Mouse (Mus musculus) gastrocnemius, postnatal 36 days (tissue): ENCODE data around the gene Gadd45g. TPM values are rescaled to one million over a fixed set of nuclear protein-coding genes. Genes with fewer than 3 reads are reported as not detected.
A peak's percentile ranks its signal among the peaks of the same experiment; 100 is the strongest.

Source experiments
- DNase-seq, 2 experiments: peaks; one replicate each; pipeline ENCODE4 v3.0.0; 2022
- intact Hi-C: fragments of 180-260 bp; cut with DNase I; formaldehyde crosslinking; loops from one replicate; pipeline ENCODE4 v1.15.1; 2025
- total RNA-seq, 2 experiments: library from RNA; stranded (reverse); gene quantifications; 2 replicates each; pipeline ENCODE4 v1.2.3; 2021

The Gadd45g gene
- total RNA-seq, 2 experiments from 2014 or later = 8.0 to 58.7 TPM

DNA sequence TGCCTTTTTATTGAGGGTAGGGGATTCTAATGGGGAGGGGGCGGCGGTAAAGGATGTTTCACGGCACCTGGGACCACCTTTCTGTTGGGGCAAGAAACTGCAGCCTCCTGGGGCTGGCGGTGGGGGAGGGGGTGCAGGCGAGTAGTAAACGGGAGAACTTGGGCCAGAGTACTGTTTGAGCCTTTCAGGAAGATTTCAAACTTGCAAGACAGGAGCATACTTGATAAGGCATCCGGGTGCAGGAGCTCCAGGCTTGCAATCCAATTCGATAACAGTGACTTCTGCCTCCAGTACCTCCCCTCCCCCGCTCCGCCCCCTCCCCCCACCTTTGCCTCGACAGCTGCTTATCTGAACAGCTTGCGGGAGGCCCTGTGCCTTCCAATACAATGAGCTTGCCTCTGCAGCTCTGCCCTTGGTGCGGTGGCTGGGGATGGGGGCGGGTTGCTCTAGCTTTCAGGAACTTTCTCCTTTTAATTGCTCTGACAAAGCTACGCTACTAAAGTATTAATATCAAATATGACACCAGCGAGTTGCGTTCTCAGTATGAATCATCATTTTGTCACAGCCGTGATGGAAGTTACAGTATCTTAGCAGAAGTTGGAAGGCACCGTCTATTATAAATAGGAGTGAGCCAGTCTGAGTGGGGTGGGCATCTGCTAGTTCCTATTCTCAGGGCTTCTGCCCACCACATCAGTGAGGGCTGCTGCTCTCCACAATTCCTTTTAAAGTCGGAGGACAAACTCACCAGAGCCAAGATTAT, 2.2 kb downstream of the Gadd45g start:
- DNase-seq = peak in 1 of 2 experiments; percentile 37
- intact Hi-C loops = loop anchor here (2.0 to 5.0 kb wide), 3 partner anchors 20 to 229 kb away; no protein-coding TSS in a partner anchor

DNA sequence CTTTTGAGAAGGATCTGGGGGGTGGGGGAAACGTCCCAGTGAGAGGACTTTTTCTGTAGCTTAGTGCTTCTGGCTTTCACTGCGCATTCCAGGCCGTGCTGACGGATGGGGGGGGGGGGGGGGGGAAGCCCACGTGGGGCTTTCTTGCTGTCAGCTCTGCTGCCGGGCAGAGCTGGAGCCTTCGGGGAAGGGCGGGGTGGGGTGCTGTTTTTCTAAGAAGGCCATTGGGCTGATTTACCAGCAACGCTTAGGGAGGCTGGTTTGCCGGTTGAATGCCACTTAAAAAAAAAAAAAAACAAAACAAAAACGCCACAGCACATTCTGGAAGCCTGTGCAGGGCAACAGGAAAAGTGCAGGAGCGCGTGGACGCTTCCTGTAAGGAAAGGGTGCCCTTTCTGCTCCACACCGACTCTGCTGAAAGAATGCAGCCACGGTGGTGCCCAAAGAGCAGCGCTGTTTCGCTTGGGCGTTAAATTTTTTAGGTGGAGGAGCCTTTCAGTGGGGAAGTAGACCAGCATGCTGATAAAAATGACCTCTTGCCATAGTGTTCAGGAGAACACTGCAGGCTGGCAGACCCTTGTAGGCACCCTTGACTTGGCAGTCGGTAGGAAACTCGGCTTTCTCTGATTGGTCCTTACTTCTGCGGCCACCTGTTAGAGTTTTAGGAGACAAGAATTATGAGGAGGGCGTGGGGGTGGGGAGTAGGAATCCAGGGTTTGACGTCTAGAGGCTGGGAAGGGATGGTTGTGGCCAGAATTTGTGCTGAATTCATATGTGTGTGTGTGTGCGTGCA, 3.0 kb downstream of the Gadd45g start:
- peak in 1 of 2 experiments; percentile 24 for DNase-seq
- intact Hi-C loops = loop anchor here (2.0 to 5.0 kb wide), 3 partner anchors 19 to 228 kb away; no protein-coding TSS in a partner anchor

DNA sequence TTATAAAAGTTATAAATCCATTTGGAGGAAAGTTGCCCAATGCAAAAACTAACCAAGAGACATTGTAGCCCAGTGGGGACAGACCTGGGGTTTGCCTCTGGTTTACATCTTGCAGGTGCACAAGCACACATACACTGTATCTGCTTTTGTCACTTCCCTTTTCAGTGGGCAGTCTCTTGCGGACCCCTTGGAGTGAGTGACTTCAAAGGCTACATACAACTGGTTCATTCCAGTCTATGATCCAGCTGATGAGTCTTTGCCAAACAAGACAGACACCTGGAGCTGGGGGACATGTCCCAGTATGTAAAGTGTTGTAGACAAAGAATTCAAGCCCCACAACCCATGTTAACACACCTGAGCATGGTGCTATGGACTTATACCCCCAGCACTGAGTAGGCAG, 4.1 kb downstream of the Gadd45g start:
- intact Hi-C loops = no loop called here
- DNase-seq = no peak

DNA sequence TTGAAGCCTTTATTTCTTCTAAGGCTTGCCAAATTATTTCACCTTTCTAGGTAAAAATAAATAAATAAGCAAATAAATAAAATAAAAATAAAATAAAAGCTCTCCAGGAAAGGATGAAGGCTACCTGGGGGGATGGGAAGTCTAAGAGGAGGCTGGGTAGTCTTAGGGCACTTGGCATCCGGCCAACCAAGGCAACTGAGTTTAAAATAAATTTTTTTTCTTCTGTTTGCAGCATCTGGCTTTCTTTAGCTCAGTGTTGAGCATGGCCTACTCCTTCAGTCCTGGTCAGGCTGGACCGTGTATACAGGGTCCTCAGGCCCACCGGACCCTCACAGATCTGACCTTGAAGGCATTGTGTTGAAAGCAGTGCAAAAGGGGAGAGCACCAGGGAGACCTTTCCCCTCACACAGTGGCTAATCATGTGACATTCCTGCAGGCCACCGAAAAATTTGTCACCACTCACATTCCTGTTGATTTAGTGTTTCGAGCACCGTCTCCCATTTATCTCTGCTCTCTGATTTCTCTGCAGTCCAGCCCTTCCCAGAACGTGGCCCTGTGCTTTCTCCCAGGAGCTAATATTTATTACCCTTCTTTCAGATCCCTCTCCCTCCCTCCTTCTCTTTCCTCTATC, 6.2 kb downstream of the Gadd45g start:
- intact Hi-C loops = no loop called here
- DNase-seq = no peak

DNA sequence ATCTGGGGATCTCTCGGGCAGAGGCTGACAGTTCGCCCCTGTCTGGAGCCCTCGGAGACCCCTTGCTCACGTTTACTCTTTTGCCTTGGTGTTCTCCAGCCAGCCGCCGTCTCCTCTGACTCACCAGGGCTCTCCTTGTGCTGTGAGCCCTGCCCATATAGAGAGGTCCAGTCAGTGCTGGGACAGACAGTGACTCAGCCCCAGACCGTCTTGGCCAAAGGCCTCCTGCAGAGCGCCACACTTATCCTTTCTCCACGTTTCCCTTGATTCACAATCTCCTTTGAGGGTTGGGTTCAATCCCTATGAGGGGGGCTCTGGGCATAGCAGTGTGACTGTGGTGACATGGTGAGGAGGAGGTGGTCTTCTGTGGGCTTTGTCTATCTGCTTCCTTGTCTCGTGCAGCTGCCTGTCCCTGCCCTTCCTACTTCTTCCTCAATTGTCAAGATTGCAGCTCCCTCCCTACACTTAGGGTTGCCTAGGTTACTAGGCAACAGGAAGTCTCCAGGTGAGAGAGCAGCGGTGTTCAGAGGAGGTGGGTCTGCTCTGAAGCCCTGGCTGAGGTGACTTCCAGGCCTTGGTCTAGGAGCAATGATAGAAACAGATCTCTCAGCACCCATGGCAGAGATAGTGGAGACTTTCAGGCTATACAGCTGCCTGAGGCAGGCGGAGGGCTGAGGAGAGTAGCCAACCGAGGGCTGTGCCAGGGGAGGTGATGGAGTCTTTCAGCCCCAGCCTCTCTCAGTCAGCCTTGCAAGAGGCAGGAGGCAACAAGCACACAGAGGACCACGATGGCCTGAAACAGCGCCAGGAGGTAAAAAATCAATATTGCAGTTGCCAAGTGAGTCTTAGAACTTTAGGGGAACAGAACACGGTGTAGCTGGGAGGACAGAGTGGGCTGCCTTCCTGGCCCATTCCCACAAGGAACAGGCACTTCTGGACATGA, 7.1 kb downstream of the Gadd45g start:
- peak; percentile 38 for DNase-seq
- intact Hi-C loops = no loop called here

DNA sequence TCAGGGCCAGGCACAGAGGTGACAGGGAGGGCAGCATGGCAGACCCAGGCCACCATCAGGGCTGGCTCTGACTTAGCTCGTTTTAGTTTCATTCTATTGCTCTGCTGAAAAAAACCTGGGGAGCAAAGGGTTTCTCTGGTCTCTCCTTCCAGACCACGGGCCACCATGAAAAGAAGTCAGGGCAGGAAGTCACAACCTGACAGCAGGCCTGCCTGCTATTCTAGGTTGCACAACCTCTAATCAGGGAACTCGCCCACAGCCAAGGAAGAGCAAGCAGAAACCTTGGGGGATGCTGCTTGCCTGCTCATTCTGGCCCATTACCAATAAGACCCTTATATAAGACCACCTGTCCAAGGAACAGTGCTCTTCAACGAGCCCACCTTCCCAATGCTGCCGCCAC, 9.1 kb downstream of the Gadd45g start:
- no peak for DNase-seq
- intact Hi-C loops = no loop called here

DNA sequence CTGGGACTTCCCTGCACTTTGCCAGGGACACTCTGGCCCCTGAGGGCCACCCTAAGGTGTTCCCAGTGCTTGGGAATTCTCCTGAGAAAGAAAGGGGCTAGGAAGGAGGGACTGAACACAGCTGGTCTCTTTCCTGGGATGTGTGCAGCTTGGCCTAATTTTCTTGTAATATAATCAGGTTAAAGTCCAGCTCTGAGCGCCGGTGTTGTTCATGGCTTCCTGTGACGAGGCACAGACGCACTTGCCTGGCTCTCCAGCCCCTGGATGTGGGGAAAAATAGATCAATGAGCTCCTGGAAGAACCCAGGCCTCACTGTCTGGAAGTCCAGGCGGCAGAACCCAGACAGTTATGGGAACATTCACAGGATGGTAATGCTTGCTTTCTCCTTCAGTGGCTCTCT, 10.7 kb downstream of the Gadd45g start:
- DNase-seq = no peak
- intact Hi-C loops = no loop called here

DNA sequence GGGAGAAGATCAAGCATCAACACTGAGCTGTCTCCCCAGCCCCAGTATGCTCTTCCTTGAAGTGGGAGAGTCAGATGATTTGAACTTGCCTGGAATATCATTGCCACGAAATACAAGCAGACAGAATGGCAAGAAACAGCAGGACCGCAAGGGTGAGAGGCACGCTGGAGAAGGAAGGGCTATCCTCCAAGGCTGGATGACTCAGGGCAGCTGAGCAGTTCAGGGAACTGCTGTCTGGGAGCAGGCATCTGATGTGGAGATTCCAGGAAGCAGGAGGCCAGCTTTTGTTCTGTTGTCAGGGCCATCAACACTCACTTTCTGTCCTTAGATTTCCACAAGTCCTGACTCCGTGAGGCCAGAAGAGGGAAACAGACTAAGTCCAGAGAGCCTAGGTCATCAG, 12.0 kb downstream of the Gadd45g start:
- intact Hi-C loops = no loop called here

DNA sequence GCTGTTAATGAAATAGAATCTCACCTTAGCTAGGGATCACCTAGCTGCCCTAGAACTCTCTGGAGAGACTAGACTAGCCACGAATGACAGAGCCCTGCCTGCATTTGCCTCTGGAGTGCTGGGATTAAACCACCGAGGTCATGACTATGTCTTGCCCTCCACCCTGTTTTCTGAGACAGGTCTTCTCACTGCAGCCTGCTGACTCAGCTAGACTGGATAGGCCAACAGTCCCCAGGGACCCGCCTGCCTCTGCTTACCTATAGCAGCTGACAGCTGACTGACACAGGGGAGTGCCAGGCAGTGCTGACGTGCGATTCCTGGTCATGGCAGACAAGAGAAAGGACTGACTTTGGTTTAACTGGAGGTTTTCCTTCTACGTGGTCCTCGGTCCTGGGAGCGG, 12.7 kb downstream of the Gadd45g start:
- no peak for DNase-seq
- intact Hi-C loops = no loop called here

More for the DNA sequence above, 12.0 kb downstream of the Gadd45g start:
- no peak for DNase-seq

DNA sequence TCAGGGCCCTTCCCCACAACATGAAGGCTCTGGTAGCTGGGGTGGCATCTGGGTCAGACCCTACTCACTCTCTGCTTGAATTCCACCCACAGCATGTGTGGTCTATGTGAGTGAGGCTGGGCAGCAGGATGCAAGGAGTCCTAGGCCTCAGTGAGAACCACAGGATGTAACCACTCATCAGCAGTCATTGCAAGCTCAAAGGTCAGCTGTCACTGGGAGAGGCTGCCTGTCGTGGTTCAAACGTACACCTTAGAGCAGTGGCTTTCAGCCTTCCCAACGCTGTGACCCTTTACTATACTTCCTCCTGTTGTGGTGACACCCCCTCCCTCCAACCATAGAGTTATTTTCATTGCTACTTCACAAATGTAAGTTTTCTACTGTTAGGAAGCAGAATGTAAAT, 13.3 kb downstream of the Gadd45g start:
- intact Hi-C loops = no loop called here
- DNase-seq = no peak

DNA sequence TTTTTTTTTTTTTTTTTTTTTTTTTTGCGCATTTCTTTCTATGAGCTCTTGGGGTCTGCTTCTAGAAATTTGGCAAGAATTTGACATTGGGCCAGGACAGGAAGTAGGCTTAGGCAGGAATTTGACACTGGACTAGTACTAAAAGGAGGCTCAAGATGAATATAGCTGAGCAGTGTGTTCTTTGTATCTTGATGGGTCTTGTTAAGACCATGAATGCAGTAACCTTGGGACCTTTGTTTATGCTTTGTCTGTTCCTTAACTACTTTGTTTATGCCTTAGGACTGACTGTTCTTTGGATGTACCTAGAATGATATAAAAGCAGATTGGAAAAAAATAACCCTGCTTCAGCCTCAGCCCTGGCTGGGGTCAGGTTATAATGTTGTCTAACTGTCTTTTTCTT, 16.3 kb downstream of the Gadd45g start:
- no peak for DNase-seq
- intact Hi-C loops = no loop called here

DNA sequence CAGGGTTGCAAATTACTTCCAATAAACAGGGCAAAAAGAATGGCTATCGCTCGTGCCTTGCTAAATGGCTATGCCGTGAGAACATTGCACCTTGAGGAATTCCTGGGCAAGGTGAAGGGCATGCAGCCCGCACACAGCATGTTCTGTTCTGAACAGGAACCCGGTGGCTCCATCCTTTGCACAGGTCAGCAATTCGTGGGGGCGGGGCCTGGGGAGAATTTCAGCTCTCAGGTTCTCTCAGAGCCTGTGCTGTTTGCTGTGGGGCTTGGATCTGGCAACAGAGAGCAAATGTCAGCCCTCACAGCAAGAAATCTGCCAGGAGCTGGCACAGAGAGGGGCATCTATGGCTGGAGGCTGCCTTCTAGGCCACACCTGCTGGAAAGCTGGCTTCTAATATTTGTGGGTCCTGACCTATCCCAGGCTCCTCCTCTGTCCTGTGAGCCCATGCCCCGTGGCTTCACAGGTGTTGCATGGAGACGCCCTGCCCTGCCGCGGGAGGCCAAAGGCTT, 19.7 kb downstream of the Gadd45g start:
- intact Hi-C loops = loop anchor here (5.0 kb wide), 1 partner anchor 111 kb away; no protein-coding TSS in a partner anchor
- DNase-seq = peak in 1 of 2 experiments; percentile 70

DNA sequence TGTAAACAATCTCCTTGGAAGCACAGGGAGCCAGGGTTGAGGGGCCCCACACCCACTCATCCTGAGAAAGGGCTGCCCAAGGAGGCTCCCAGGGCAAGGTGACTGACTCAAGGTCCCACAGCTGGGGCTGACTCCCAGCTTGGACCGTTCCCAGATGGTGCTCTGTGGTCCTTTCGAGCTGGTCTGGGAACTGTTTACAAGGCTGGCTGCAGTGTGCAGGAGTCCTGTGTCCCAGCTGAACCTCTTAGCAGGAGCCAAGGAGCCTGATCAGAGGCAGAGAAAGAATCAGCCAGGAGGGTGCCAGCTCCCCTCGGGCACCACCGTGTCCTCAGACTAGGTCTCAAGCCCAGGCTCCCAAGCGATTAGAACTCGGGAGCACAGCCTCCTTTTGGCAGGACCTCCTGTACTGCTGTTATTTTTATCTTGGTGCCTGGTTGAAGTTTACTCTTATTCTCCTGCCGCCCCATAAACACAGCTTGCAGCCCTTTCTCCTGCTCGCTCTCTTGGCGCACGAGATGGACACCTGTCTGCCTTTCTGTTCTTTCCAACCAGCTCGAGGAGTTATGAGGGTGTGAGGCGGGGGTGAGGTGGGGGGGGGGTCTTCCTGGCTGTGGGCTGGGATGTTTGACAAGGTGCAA, 22.1 kb downstream of the Gadd45g start:
- intact Hi-C loops = loop anchor here (2.0 to 5.0 kb wide), 2 partner anchors 20 to 109 kb away; no protein-coding TSS in a partner anchor
- DNase-seq = peak; percentile 59 to 63

DNA sequence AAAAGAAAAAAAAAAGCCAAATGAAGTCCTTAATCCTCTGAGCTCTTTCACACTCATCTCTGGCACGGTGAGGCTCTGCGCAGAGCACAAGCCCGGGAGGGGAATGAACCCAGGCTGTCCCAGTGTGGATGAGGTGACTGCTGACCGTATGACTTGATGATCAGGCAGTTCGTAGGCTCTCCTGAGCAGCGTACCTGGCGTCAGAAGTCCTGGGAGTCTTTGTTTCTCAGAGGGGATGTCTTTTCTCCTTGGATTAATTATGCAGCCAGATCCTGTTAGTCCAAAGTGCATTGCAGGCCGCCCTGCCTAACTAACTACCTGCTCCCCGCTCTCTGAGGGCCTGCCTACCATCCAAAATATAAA, 22.6 kb downstream of the Gadd45g start:
- DNase-seq = peak in 1 of 2 experiments; percentile 31
- intact Hi-C loops = loop anchor here (2.0 to 5.0 kb wide), 2 partner anchors 20 to 108 kb away; no protein-coding TSS in a partner anchor

DNA sequence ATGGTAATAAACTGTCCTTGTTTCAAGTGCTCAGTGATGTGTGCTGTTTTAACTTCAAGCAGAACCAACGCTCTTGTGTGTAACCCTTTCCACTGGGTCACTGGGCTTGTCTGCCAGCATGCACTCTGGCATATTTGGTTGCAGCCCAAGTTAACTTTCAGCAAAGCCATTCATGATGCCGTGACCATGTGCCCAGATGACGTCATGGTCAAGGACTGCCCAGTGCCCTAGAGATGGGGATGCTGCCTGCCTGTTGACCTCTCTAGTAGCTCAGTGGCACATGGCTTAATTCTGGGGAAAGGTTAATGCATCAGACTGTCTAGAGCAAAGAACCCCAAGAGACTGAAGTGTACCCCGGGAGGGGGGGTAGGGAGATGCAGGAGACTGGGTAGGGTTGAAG, 24.7 kb downstream of the Gadd45g start:
- DNase-seq = no peak

DNA sequence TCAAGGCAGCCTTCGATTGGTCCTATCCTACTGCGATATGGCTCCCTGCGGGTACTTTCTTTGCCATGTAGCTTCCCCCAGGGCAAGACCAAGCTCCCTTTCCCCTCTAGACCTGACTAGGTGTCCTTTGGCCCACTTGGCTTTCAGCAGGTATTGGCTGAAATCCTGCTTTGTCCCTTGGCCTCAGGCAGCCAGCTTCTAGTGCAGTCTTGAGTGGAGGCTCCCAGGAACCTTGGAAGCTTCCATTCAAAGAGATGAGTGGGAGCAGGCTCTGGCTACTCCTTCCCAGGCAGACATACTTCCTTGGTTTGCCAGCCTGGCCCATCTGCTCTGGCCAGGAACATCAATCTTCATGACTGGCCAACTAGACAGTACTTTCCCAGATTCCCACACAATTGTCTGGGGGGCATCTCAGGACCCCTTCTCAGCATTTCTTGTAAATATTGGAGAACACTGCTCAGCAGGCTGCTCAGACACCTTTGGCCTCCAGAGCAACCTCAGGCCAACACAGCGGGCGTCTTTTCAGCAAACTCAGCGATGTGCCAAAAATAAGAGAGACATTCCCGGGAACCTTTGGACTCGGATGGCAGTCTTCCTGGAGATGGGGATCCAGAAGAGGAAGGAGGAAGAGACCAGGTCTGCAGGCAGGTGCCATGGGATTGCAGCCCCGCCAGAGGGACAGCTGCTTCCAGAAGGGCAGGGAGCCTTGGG, 25.9 kb downstream of the Gadd45g start:
- DNase-seq = peak in 1 of 2 experiments; percentile 15

More for the DNA sequence above, 24.7 kb downstream of the Gadd45g start:
- intact Hi-C loops = no loop called here

DNA sequence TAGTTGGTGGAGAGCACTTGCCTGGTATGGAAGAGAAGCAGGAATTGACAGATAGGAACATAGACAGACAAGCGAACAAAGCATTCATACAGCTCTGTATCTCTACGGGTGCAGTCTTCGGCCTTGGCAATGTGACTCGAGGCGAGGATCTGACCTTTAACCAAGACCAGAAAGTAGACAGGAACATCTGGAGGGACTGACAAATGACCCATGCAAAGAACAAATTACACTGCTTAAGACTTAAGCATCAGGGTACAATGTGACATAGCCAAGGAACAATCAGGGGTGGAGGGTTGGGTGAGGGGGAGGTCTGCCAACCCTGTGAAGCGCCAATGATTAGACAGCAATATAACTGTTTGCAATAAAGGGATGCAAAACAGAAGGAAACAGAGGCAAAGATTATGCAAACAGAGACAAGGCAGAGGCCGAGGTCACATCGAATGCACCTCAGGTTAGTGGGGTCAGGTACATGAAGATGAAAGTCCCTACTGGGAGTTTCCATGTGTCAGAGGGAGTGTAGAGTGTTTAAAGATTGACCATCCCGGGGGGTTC, 26.6 kb downstream of the Gadd45g start:
- DNase-seq = peak in 1 of 2 experiments; percentile 4
- intact Hi-C loops = no loop called here

More for the DNA sequence above, 25.9 kb downstream of the Gadd45g start:
- intact Hi-C loops = no loop called here

DNA sequence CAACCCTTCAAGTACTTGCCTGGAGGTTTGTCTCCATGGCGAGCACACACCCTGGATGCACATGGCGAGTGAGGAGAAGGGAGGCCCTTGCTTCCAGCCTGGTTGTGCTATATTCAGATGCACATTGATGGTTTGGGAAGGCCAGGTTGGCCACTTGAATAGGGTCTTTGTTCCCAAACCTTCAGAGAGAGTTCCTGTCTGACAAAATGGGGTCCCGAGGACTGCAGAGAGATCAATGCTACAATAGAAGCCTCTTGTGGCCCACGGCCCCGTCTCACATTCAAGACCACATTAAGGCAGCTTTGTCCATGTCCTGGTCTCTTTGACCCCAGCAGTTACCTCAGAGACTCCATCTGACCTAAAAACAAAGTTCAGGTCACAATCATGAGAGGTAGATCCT, 27.3 kb downstream of the Gadd45g start:
- no peak for DNase-seq
- intact Hi-C loops = no loop called here
